In genomic region chr16:37947160-37947559, GRCm38 (mm10) we compare ENCODE assay signal across 8 mouse cellular contexts. TPM values are rescaled to one million over a fixed set of nuclear protein-coding genes. Genes with fewer than 3 reads are reported as not detected.
DNase-seq lines count a peak whose midpoint lies in the region; ATAC-seq and TF ChIP-seq lines count a peak whose summit lies in the region.

No protein-coding gene starts in this region.

- peak; percentile 64 for ATAC-seq in lung, postnatal 0 days

- H3K79me2 ChIP-seq in C2C12 (ENCODE audit: control insufficient read depth, insufficient read depth) = no peaks in the 10 kb centered on the region

- no peak overlapping the region for H3K4me3 ChIP-seq in C2C12 (ENCODE audit: insufficient read depth, poor library complexity, severe bottlenecking)
- H3K4me3 ChIP-seq in lung, postnatal 0 days (ENCODE audit: low read depth, low read length) = no peak overlapping the region

- TF ChIP-seq CTCF in C2C12 (IDR thresholded peaks at IDR 0.05; ENCODE audit: control insufficient read depth, insufficient read depth, insufficient read length) = peak; percentile 60
- TF ChIP-seq CTCF in lung, postnatal 0 days (IDR thresholded peaks at IDR 0.05) = peak; percentile 92

- H3K4me2 ChIP-seq in lung, postnatal 0 days (replicated peaks; ENCODE audit: low read depth, low read length) = no peak overlapping the region

- no peak overlapping the region for H3K9ac ChIP-seq in lung, postnatal 0 days (replicated peaks; ENCODE audit: low read depth)

- H3K9me3 ChIP-seq in lung, postnatal 0 days (ENCODE audit: low read length) = no peaks in the 10 kb centered on the region

- DNase-seq in MN1 (ENCODE audit: low spot score) = peak; percentile 44
- DNase-seq in cerebellum, adult 9-10 months = peak; percentile 40
- DNase-seq in gastrocnemius, postnatal 25 days = peak; percentile 41
- peak; percentile 34 to 46 for DNase-seq in kidney, adult 8-10 months
- peak; percentile 86 for DNase-seq in lung, postnatal 0 days (ENCODE audit: low spot score)
- DNase-seq in retina, adult 2 months (ENCODE audit: low read depth, low spot score) = peak; percentile 43
- DNase-seq in urinary bladder, postnatal 4 days (ENCODE audit: low spot score in 2 of 2) = peak; percentile 43 to 71

- H3K79me3 ChIP-seq in C2C12 (ENCODE audit: low read depth) = no peaks in the 10 kb centered on the region

- H3K27ac ChIP-seq in lung, postnatal 0 days (ENCODE audit: low read length) = no peak overlapping the region

- no peak overlapping the region for H3ac ChIP-seq in C2C12 (ENCODE audit: control insufficient read depth, insufficient read length, low read depth)

- no peaks in the 10 kb centered on the region for H3K36me3 ChIP-seq in C2C12 (ENCODE audit: control insufficient read depth, insufficient read depth)
- H3K36me3 ChIP-seq in lung, postnatal 0 days (ENCODE audit: insufficient read depth, low read length) = no peaks in the 10 kb centered on the region

- 32% methylated on average over 5 of the region's 5 CpGs for WGBS in lung, postnatal 0 days

- no peaks in the 10 kb centered on the region for H3K27me3 ChIP-seq in C2C12 (ENCODE audit: control insufficient read depth, insufficient read depth, insufficient read length)
- no peaks in the 10 kb centered on the region for H3K27me3 ChIP-seq in lung, postnatal 0 days (replicated peaks; ENCODE audit: insufficient read depth, low read length)

- TF ChIP-seq EP300 in lung, postnatal 0 days (IDR thresholded peaks at IDR 0.05) = no peak

- no peaks in the 10 kb centered on the region for H3K4me1 ChIP-seq in lung, postnatal 0 days (ENCODE audit: insufficient read depth, low read depth, low read length)

TF ChIP-seq in C2C12, 6 proteins besides CTCF, POLR2A, EP300 and RAD21:
- TF ChIP-seq MYOD1 (IDR thresholded peaks at IDR 0.05; ENCODE audit: control insufficient read depth, insufficient read length, low read depth) (no peak), MYOG (IDR thresholded peaks at IDR 0.05; ENCODE audit: control insufficient read depth, extremely low read depth, insufficient read length) (no peak), MAX (IDR thresholded peaks at IDR 0.05) (peak; percentile 96), USF1 (IDR thresholded peaks at IDR 0.05; ENCODE audit: low read depth) (no peak)

RNA-seq across cellular contexts. Expression of gene Gpr156, which starts 30.9 kb away (rescaled TPM):
- 0.02 TPM for polyA plus RNA-seq in C2C12 (2012; fragmentation: generic; extraction: Trizol)
- total RNA-seq in gastrocnemius, postnatal 25 days (2021) = under 1 TPM in 1 of 2 experiments, not detected in 1; 0.13 TPM
- polyA plus RNA-seq in lung, postnatal 0 days (2015; fragmentation: Nextera tagmentation; extraction: Ambion mirVana) = 0.26 and 0.32 TPM in 2 replicates
